In genomic region chr12:84187752-84188601, GRCm38 (mm10) we compare ENCODE assay signal across 8 mouse cellular contexts. TPM values are rescaled to one million over a fixed set of nuclear protein-coding genes. Genes with fewer than 3 reads are reported as not detected.
DNase-seq lines count a peak whose midpoint lies in the region; ATAC-seq and TF ChIP-seq lines count a peak whose summit lies in the region.

No protein-coding gene starts in this region.

- TF ChIP-seq POLR2A in CH12.LX (IDR thresholded peaks at IDR 0.05; ENCODE audit: low read depth, low read length): no peak

- no peak for TF ChIP-seq CTCF in CH12.LX (conservative IDR thresholded peaks at IDR 0.05 in 1 of 2, IDR thresholded peaks at IDR 0.05 in 1 of 2; ENCODE audit: low read depth in 2 of 2, low read length in 2 of 2)
- TF ChIP-seq CTCF in hindbrain, postnatal 0 days (IDR thresholded peaks at IDR 0.05; ENCODE audit: low read depth): no peak

- H3K79me2 ChIP-seq in CH12.LX (replicated peaks; ENCODE audit: control insufficient read depth, extremely low read depth, insufficient read depth, poor library complexity, severe bottlenecking): peaks cover 42% of the 10 kb centered on the region

- DNase-seq in gastrocnemius, postnatal 25 days: peak; percentile 49
- no peak for DNase-seq in gastrocnemius, adult 8-10 months (ENCODE audit: low spot score in 2 of 2)
- DNase-seq in CH12.LX (ENCODE audit: extremely low read depth): peak; percentile 82
- no peak for DNase-seq in hindbrain, postnatal 0 days (ENCODE audit: low spot score)
- DNase-seq in frontal cortex, postnatal 25 days (ENCODE audit: low spot score in 2 of 2): no peak
- DNase-seq in urinary bladder, postnatal 25 days (ENCODE audit: low spot score): no peak

- H3K9me3 ChIP-seq in CH12.LX (replicated peaks; ENCODE audit: low read length): peaks cover 20% of the 10 kb centered on the region
- H3K9me3 ChIP-seq in forebrain, embryonic 12.5 days: no peaks in the 10 kb centered on the region
- H3K9me3 ChIP-seq in hindbrain, postnatal 0 days (ENCODE audit: low read length): no peaks in the 10 kb centered on the region
- H3K9me3 ChIP-seq in midbrain, embryonic 15.5 days: no peaks in the 10 kb centered on the region

- peak overlapping the region in 1 of 3 experiments; percentile 15 for H3K4me3 ChIP-seq in CH12.LX (replicated peaks in 1 of 3; ENCODE audit: low read depth in 2 of 3, low read length in 2 of 3, poor library complexity in 1 of 3)
- H3K4me3 ChIP-seq in forebrain, embryonic 12.5 days (replicated peaks): no peak overlapping the region
- no peak overlapping the region for H3K4me3 ChIP-seq in hindbrain, postnatal 0 days (ENCODE audit: low read length)
- H3K4me3 ChIP-seq in midbrain, embryonic 15.5 days: no peak overlapping the region

- H3K4me1 ChIP-seq in CH12.LX (ENCODE audit: control insufficient read depth in 1 of 2, insufficient read depth in 2 of 2): peaks cover 29 to 71% of the 10 kb centered on the region in 2 experiments
- peaks cover 67% of the 10 kb centered on the region for H3K4me1 ChIP-seq in forebrain, embryonic 12.5 days
- peaks cover 45% of the 10 kb centered on the region for H3K4me1 ChIP-seq in hindbrain, postnatal 0 days (ENCODE audit: insufficient read depth, low read length)
- peaks cover 49% of the 10 kb centered on the region for H3K4me1 ChIP-seq in midbrain, embryonic 15.5 days

- 81% methylated on average over 15 of the region's 15 CpGs for WGBS in forebrain, embryonic 12.5 days
- 50% methylated on average over 15 of the region's 15 CpGs for WGBS in hindbrain, postnatal 0 days
- 77% methylated on average over 15 of the region's 15 CpGs for WGBS in midbrain, embryonic 15.5 days

- H3K9ac ChIP-seq in CH12.LX (ENCODE audit: insufficient read depth, low read depth): no peak overlapping the region
- H3K9ac ChIP-seq in forebrain, embryonic 12.5 days: no peak overlapping the region
- H3K9ac ChIP-seq in hindbrain, postnatal 0 days (replicated peaks; ENCODE audit: low read length): no peak overlapping the region
- H3K9ac ChIP-seq in midbrain, embryonic 15.5 days: no peak overlapping the region

- ATAC-seq in forebrain, embryonic 12.5 days (ENCODE audit: low FRiP score): no peak
- 0 out of 2 replicates have a peak, but pooled peaks have one; percentile 10 for ATAC-seq in hindbrain, postnatal 0 days
- no peak for ATAC-seq in midbrain, embryonic 15.5 days (replicated peaks)

- H3K36me3 ChIP-seq in CH12.LX (replicated peaks in 1 of 2; ENCODE audit: control insufficient read depth in 1 of 2, insufficient read depth in 1 of 2, low read length in 1 of 2): peaks cover 9 to 58% of the 10 kb centered on the region in 2 experiments
- peaks cover 8% of the 10 kb centered on the region for H3K36me3 ChIP-seq in forebrain, embryonic 12.5 days (replicated peaks)
- no peaks in the 10 kb centered on the region for H3K36me3 ChIP-seq in hindbrain, postnatal 0 days (ENCODE audit: insufficient read depth, low read length)
- no peaks in the 10 kb centered on the region for H3K36me3 ChIP-seq in midbrain, embryonic 15.5 days (replicated peaks)

- in situ Hi-C loops in CH12.LX (cut with MboI; ENCODE audit: low pct_ligation_motif_present, low pct_unique_long_range_greater_than_20kb, low sequenced_read_pairs): no loop called here

- no peaks in the 10 kb centered on the region for H3K27me3 ChIP-seq in CH12.LX (replicated peaks)
- H3K27me3 ChIP-seq in forebrain, embryonic 12.5 days: no peaks in the 10 kb centered on the region
- no peaks in the 10 kb centered on the region for H3K27me3 ChIP-seq in hindbrain, postnatal 0 days (ENCODE audit: insufficient read depth, low read length)
- no peaks in the 10 kb centered on the region for H3K27me3 ChIP-seq in midbrain, embryonic 15.5 days (replicated peaks)

- no peak; the same call in none of the 2 replicates for TF ChIP-seq RAD21 in CH12.LX (IDR thresholded peaks at IDR 0.05; ENCODE audit: low read depth, low read length)

- no peak overlapping the region for H3K4me2 ChIP-seq in CH12.LX (ENCODE audit: insufficient read depth, low read depth, poor library complexity, severe bottlenecking)
- no peak overlapping the region for H3K4me2 ChIP-seq in forebrain, embryonic 12.5 days
- H3K4me2 ChIP-seq in hindbrain, postnatal 0 days (ENCODE audit: low read depth, low read length): no peak overlapping the region
- no peak overlapping the region for H3K4me2 ChIP-seq in midbrain, embryonic 15.5 days

- dilution Hi-C loops in CH12.LX (cut with MboI; ENCODE audit: extremely low pct_ligation_motif_present, extremely low pct_unique_long_range_greater_than_20kb, low sequenced_read_pairs): no loop called here

- H3K27ac ChIP-seq in CH12.LX (ENCODE audit: insufficient read depth, low read depth): peak overlapping the region; percentile 12; the same call in 1 of the 2 replicates
- peak overlapping the region; percentile 63 for H3K27ac ChIP-seq in forebrain, embryonic 12.5 days
- H3K27ac ChIP-seq in hindbrain, postnatal 0 days: peak overlapping the region; percentile 29; the same call in 1 of the 2 replicates
- peak overlapping the region; percentile 6; the same call in 1 of the 2 replicates for H3K27ac ChIP-seq in midbrain, embryonic 15.5 days

- TF ChIP-seq EP300 in CH12.LX (IDR thresholded peaks at IDR 0.05; ENCODE audit: low read length): peak; percentile 6; the same call in 1 of the 2 replicates

TF ChIP-seq in CH12.LX, 34 proteins besides CTCF, POLR2A, EP300 and RAD21:
- peak; percentile 57; the same call in 1 of the 2 replicates for TF ChIP-seq BHLHE40 (IDR thresholded peaks at IDR 0.05; ENCODE audit: low read depth, low read length)
- peak; percentile 90 for TF ChIP-seq MEF2A (IDR thresholded peaks at IDR 0.05; ENCODE audit: borderline replicate concordance, low read depth, low read length)
- peak; percentile 34; the same call in 1 of the 2 replicates for TF ChIP-seq ETS1 (conservative IDR thresholded peaks at IDR 0.05; ENCODE audit: low read depth, low read length)
- TF ChIP-seq ZNF384 (IDR thresholded peaks at IDR 0.05; ENCODE audit: low read depth, low read length): no peak
TF ChIP-seq in CH12.LX: peak in this region for 3.

RNA-seq across cellular contexts. Expression of gene Elmsan1, which starts 30.7 kb away (rescaled TPM):
- 1 to 10 TPM; 8.0 to 9.9 TPM for total RNA-seq in gastrocnemius, postnatal 25 days (2021)
- 1 to 10 TPM; 5.7 to 9.1 (median 7.4) TPM for total RNA-seq in gastrocnemius, adult 8-10 months (2022)
- 5.6 TPM in 2 replicates for total RNA-seq in CH12.LX (2012; rRNA removed)
- total RNA-seq in CH12.LX (2014; rRNA removed): 2.0 and 2.2 TPM in 2 replicates
- 12.4 and 14.3 TPM in 2 replicates for polyA plus RNA-seq in CH12.LX (2012; ENCODE audit: insufficient read length, low read depth)
- 6.8 and 7.8 TPM in 2 replicates for polyA plus RNA-seq in forebrain, embryonic 12.5 days (2016; fragmentation: Nextera tagmentation; extraction: Ambion mirVana)
- 9.3 and 11.5 TPM in 2 replicates for total RNA-seq in hindbrain, postnatal 0 days (2014; rRNA removed)
- 2.7 and 3.0 TPM in 2 replicates for polyA plus RNA-seq in hindbrain, postnatal 0 days (2015; fragmentation: Nextera tagmentation; extraction: Ambion mirVana)
- polyA plus RNA-seq in midbrain, embryonic 15.5 days (2015; fragmentation: Nextera tagmentation; extraction: Ambion mirVana): 4.3 and 4.4 TPM in 2 replicates

RNA-seq across cellular contexts. Expression of gene Pnma1, which starts 39.7 kb away (rescaled TPM):
- total RNA-seq in gastrocnemius, postnatal 25 days (2021): under 1 TPM; 0.10 to 0.24 TPM
- under 1 TPM in 3 of 4 experiments, not detected in 1; 0.10 to 0.17 (median 0.16) TPM for total RNA-seq in gastrocnemius, adult 8-10 months (2022)
- total RNA-seq in CH12.LX (2012; rRNA removed) (0.13 and 0.21 TPM in 2 replicates), CH12.LX (2014; rRNA removed) (not detected in 2 replicates)
- polyA plus RNA-seq in CH12.LX (2012; ENCODE audit: insufficient read length, low read depth): 0.30 TPM in 2 replicates
- 2.8 and 3.4 TPM in 2 replicates for polyA plus RNA-seq in forebrain, embryonic 12.5 days (2016; fragmentation: Nextera tagmentation; extraction: Ambion mirVana)
- 2.5 and 3.8 TPM in 2 replicates for total RNA-seq in hindbrain, postnatal 0 days (2014; rRNA removed)
- 4.2 and 4.5 TPM in 2 replicates for polyA plus RNA-seq in hindbrain, postnatal 0 days (2015; fragmentation: Nextera tagmentation; extraction: Ambion mirVana)
- 6.5 and 7.7 TPM in 2 replicates for polyA plus RNA-seq in midbrain, embryonic 15.5 days (2015; fragmentation: Nextera tagmentation; extraction: Ambion mirVana)

Comparison
In these comparisons a context has a peak if more than half of its experiments do, and no peak if none do; other contexts are left out.
1. DNase-seq: peak in gastrocnemius, postnatal 25 days (single experiment) and CH12.LX (single experiment); none in gastrocnemius, adult 8-10 months (0 of 2), hindbrain, postnatal 0 days (single experiment), frontal cortex, postnatal 25 days (0 of 2) and urinary bladder, postnatal 25 days (single experiment).
2. H3K27ac ChIP-seq: peak in every context shown above with its lines; median percentile 63 in forebrain, embryonic 12.5 days; 29 in hindbrain, postnatal 0 days; 12 in CH12.LX; 6 in midbrain, embryonic 15.5 days.